Mouse (Mus musculus): Measurements from ENCODE around the gene Hectd2. TPM values are rescaled to one million over a fixed set of nuclear protein-coding genes. Genes with fewer than 3 reads are reported as not detected.

Hectd2 gene
- total and polyA plus RNA-seq, 3 experiments, result 0.12 to 2.0 TPM; not detected in 1

GRCm38 (mm10) chr19:36521568-36521967, 32.9 kb upstream of the Hectd2 start:
- no peak for DNase-seq (ENCODE audit: low read depth, low spot score)
- Histone ChIP-seq H3K9ac (ENCODE audit: control insufficient read depth, low read depth, low read length, poor library complexity, severe bottlenecking) (no peak overlapping the region), H3K27ac (ENCODE audit: control insufficient read depth, low read depth, low read length) (no peak overlapping the region), H3K36me3 (ENCODE audit: control insufficient read depth in 1 of 2, insufficient read depth in 2 of 2, low read length in 2 of 2) (no peaks in the 10 kb centered on the region), H3K4me1 (ENCODE audit: control insufficient read depth in 1 of 2, insufficient read depth in 2 of 2, low read length in 2 of 2) (no peaks in the 10 kb centered on the region), H3K4me3 (ENCODE audit: control insufficient read depth in 1 of 2, insufficient read depth in 1 of 2, low read depth in 2 of 2, low read length in 2 of 2) (no peak overlapping the region), H3K79me2 (ENCODE audit: control insufficient read depth, insufficient read depth, low read length, poor library complexity) (no peaks in the 10 kb centered on the region), H3K9me3 (replicated peaks; ENCODE audit: insufficient read depth, low read length) (no peaks in the 10 kb centered on the region), H3K27me3 (ENCODE audit: control insufficient read depth in 1 of 2, insufficient read depth in 2 of 2, low read length in 2 of 2) (no peaks in the 10 kb centered on the region)
- TF ChIP-seq NRF1 (IDR thresholded peaks at IDR 0.05; ENCODE audit: insufficient read depth, low read depth, low read length, poor library complexity, severe bottlenecking), result no peak
- no peak for TF ChIP-seq TBP (IDR thresholded peaks at IDR 0.05; ENCODE audit: low read depth, low read length)
- no peak for TF ChIP-seq ELF1 (IDR thresholded peaks at IDR 0.05; ENCODE audit: low read depth, low read length)
- TF ChIP-seq RAD21 (IDR thresholded peaks at IDR 0.05; ENCODE audit: low read depth, low read length), result no peak

DNA sequence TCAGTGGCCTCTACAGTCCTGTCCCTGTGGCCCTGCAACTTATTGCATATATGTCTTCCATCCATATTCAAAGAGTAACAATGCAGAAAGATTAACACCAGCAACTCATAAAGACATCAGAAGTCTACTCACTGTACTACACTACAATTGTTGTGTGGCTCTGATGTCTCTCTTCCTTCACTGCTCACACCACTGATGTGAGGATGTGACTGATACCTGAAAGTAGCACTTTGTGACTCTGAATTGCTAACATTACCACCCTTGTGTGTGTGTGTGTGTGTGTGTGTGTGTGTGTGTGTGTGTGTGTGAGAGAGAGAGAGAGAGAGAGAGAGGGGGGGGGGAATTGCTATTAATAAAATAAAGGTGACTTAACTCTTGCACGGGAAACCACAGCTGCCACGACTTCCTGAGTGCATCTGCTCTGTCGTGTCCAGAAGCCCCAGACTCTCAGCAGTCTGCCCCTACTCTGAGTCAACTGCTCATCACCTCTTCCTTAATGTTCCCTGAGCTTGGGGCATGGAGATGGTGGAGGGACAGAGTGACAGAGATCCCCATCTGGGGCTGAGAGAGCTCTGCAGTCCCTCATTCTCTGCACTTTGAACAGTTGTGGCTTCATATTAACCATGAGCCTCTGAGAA, 31.8 kb upstream of the Hectd2 start:
- H3K27me3 ChIP-seq (ENCODE audit: control insufficient read depth in 1 of 2, insufficient read depth in 2 of 2, low read length in 2 of 2), result no peaks in the 10 kb centered on the region
- no peak for DNase-seq (ENCODE audit: low read depth, low spot score)

DNA sequence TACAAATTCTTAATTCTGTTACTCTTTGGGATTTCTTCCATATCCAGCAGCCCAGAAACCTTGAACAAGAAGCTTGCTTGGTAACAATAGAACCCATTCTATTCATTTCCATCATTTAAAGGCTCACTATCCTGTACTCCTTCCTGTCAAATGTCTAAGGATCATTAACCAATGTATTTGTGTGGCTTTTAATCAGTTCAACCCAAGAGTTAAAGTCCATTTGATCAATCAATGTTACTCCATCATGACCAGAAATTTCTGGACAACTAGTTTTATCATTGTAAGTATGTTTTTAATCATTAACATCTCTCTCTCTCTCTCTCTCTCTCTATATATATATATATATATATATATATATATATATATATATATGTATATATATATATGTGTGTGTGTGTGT, 29.4 kb upstream of the Hectd2 start:
- Histone ChIP-seq H3K27ac (ENCODE audit: control insufficient read depth, low read depth, low read length) (no peak overlapping the region), H3K27me3 (ENCODE audit: control insufficient read depth in 1 of 2, insufficient read depth in 2 of 2, low read length in 2 of 2) (no peaks in the 10 kb centered on the region), H3K36me3 (ENCODE audit: control insufficient read depth in 1 of 2, insufficient read depth in 2 of 2, low read length in 2 of 2) (no peaks in the 10 kb centered on the region), H3K9me3 (replicated peaks; ENCODE audit: insufficient read depth, low read length) (no peaks in the 10 kb centered on the region), H3K4me3 (ENCODE audit: control insufficient read depth in 1 of 2, insufficient read depth in 1 of 2, low read depth in 2 of 2, low read length in 2 of 2) (no peak overlapping the region), H3K9ac (ENCODE audit: control insufficient read depth, low read depth, low read length, poor library complexity, severe bottlenecking) (no peak overlapping the region), H3K4me1 (ENCODE audit: control insufficient read depth in 1 of 2, insufficient read depth in 2 of 2, low read length in 2 of 2) (no peaks in the 10 kb centered on the region), H3K79me2 (ENCODE audit: control insufficient read depth, insufficient read depth, low read length, poor library complexity) (no peaks in the 10 kb centered on the region)
- DNase-seq (ENCODE audit: low read depth, low spot score), result no peak
- TF ChIP-seq MXI1 (IDR thresholded peaks at IDR 0.05; ENCODE audit: low read depth, low read length), result no peak
- TF ChIP-seq POLR2AphosphoS2 (IDR thresholded peaks at IDR 0.05; ENCODE audit: low read length), result no peak
- no peak for TF ChIP-seq GABPA (IDR thresholded peaks at IDR 0.05; ENCODE audit: low read depth, low read length)
- no peak for TF ChIP-seq POLR2AphosphoS5 (IDR thresholded peaks at IDR 0.05; ENCODE audit: borderline replicate concordance, low read depth, low read length)
- TF ChIP-seq ZKSCAN1 (IDR thresholded peaks at IDR 0.05; ENCODE audit: low read depth, low read length), result no peak
- no peak for TF ChIP-seq CHD2 (IDR thresholded peaks at IDR 0.05; ENCODE audit: low read length)
- no peak for TF ChIP-seq MYC (IDR thresholded peaks at IDR 0.05; ENCODE audit: low read depth, low read length)
- TF ChIP-seq SIN3A (IDR thresholded peaks at IDR 0.05; ENCODE audit: low read length), result no peak
- TF ChIP-seq POLR2A (IDR thresholded peaks at IDR 0.05; ENCODE audit: control insufficient read depth in 1 of 2, insufficient read depth in 1 of 2, low read depth in 1 of 2, low read length in 2 of 2, poor library complexity in 1 of 2), result no peak
- TF ChIP-seq USF2 (IDR thresholded peaks at IDR 0.05; ENCODE audit: borderline replicate concordance in 1 of 2, insufficient read depth in 1 of 2, low read depth in 1 of 2, low read length in 2 of 2), result no peak
- no peak for TF ChIP-seq SMC3 (IDR thresholded peaks at IDR 0.05; ENCODE audit: low read depth, low read length)
- TF ChIP-seq RAD21 (IDR thresholded peaks at IDR 0.05; ENCODE audit: low read depth, low read length), result no peak
- TF ChIP-seq MAX (IDR thresholded peaks at IDR 0.05; ENCODE audit: low read length), result no peak
- no peak for TF ChIP-seq ETS1 (IDR thresholded peaks at IDR 0.05; ENCODE audit: low read depth, low read length)
- no peak for TF ChIP-seq EP300 (IDR thresholded peaks at IDR 0.05; ENCODE audit: low read depth in 1 of 2, low read length in 2 of 2)
- no peak for TF ChIP-seq CHD1 (IDR thresholded peaks at IDR 0.05; ENCODE audit: low read depth, low read length)

More for the DNA sequence above, 31.8 kb upstream of the Hectd2 start:
- Histone ChIP-seq H3K4me1 (ENCODE audit: control insufficient read depth in 1 of 2, insufficient read depth in 2 of 2, low read length in 2 of 2) (no peaks in the 10 kb centered on the region), H3K9ac (ENCODE audit: control insufficient read depth, low read depth, low read length, poor library complexity, severe bottlenecking) (no peak overlapping the region), H3K4me3 (ENCODE audit: control insufficient read depth in 1 of 2, insufficient read depth in 1 of 2, low read depth in 2 of 2, low read length in 2 of 2) (no peak overlapping the region), H3K9me3 (replicated peaks; ENCODE audit: insufficient read depth, low read length) (no peaks in the 10 kb centered on the region), H3K79me2 (ENCODE audit: control insufficient read depth, insufficient read depth, low read length, poor library complexity) (no peaks in the 10 kb centered on the region), H3K36me3 (ENCODE audit: control insufficient read depth in 1 of 2, insufficient read depth in 2 of 2, low read length in 2 of 2) (no peaks in the 10 kb centered on the region), H3K27ac (ENCODE audit: control insufficient read depth, low read depth, low read length) (no peak overlapping the region)
- no peak for TF ChIP-seq UBTF (IDR thresholded peaks at IDR 0.05; ENCODE audit: borderline replicate concordance, insufficient read depth, low read depth, low read length)
- no peak for TF ChIP-seq CHD1 (IDR thresholded peaks at IDR 0.05; ENCODE audit: low read depth, low read length)
- no peak for TF ChIP-seq ZMIZ1 (IDR thresholded peaks at IDR 0.05; ENCODE audit: low read depth, low read length)
- no peak for TF ChIP-seq MAZ (IDR thresholded peaks at IDR 0.05; ENCODE audit: low read depth, low read length)
- no peak for TF ChIP-seq E2F4 (IDR thresholded peaks at IDR 0.05; ENCODE audit: borderline replicate concordance, low read depth, low read length)
- TF ChIP-seq ELF1 (IDR thresholded peaks at IDR 0.05; ENCODE audit: low read depth, low read length), result no peak
- no peak for TF ChIP-seq MEF2A (IDR thresholded peaks at IDR 0.05; ENCODE audit: extremely low read depth, insufficient replicate concordance, low read depth, low read length, poor library complexity, severe bottlenecking)
- no peak for TF ChIP-seq EP300 (IDR thresholded peaks at IDR 0.05; ENCODE audit: low read depth in 1 of 2, low read length in 2 of 2)
- TF ChIP-seq POLR2AphosphoS2 (IDR thresholded peaks at IDR 0.05; ENCODE audit: low read length), result no peak
- TF ChIP-seq ZC3H11A (IDR thresholded peaks at IDR 0.05; ENCODE audit: low read depth, low read length), result no peak
- TF ChIP-seq RCOR1 (IDR thresholded peaks at IDR 0.05; ENCODE audit: low read depth, low read length), result no peak
- no peak for TF ChIP-seq GABPA (IDR thresholded peaks at IDR 0.05; ENCODE audit: low read depth, low read length)
- TF ChIP-seq ETS1 (IDR thresholded peaks at IDR 0.05; ENCODE audit: low read depth, low read length), result no peak
- TF ChIP-seq KAT2A (conservative IDR thresholded peaks at IDR 0.05; ENCODE audit: low read depth, low read length), result no peak
- no peak for TF ChIP-seq SIN3A (IDR thresholded peaks at IDR 0.05; ENCODE audit: low read length)
- no peak for TF ChIP-seq MAFK (IDR thresholded peaks at IDR 0.05; ENCODE audit: borderline replicate concordance, low read depth, low read length)
- TF ChIP-seq MAX (IDR thresholded peaks at IDR 0.05; ENCODE audit: low read length), result no peak
- TF ChIP-seq HCFC1 (IDR thresholded peaks at IDR 0.05; ENCODE audit: low read depth, low read length), result no peak
- no peak for TF ChIP-seq USF2 (IDR thresholded peaks at IDR 0.05; ENCODE audit: borderline replicate concordance in 1 of 2, insufficient read depth in 1 of 2, low read depth in 1 of 2, low read length in 2 of 2)
- no peak for TF ChIP-seq TBP (IDR thresholded peaks at IDR 0.05; ENCODE audit: low read depth, low read length)
